ENCODE assay signal across 32 mouse cellular contexts in the genomic region with DNA sequence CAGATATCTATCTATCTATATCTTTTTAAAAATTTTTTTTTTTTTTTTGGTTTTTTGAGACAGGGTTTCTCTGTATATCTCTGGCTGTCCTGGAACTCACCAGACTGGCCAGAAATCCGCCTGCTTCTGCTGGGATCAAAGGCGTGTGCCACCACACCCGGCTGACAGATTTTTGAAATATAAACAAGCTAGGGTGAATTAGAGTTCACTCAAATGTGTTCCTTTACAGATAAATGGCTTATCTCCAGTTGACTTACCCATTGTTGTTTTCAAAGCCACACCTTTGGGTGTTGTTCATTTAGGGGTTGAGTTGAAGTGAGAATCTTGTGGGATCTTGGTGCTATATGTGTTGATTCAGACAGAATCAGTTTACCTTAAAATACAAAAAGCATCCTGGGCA. TPM values are rescaled to one million over a fixed set of nuclear protein-coding genes. Genes with fewer than 3 reads are reported as not detected.
A peak's percentile ranks its signal among the peaks of the same experiment; 100 is the strongest.
DNase-seq lines count a peak whose midpoint lies in the region; ATAC-seq lines count a peak whose summit lies in the region.
"Had no signal": no experiment of that assay in that cellular context is flagged by ENCODE, and none has a peak within 500 bp of the region (broad histone marks: within the 10 kb centered on the region; RNA-seq: fewer than 3 reads in every experiment).

No protein-coding gene starts in this region.

- no peak for ATAC-seq in liver, embryonic 15.5 days (ENCODE audit: insufficient read depth)
- no peak for ATAC-seq in forebrain, embryonic 13.5 days
- ATAC-seq: CD4-positive, CD25-positive, alpha-beta regulatory T cell, adult 4 months; forebrain, embryonic 14.5 days; intestine, embryonic 16.5 days; midbrain, embryonic 15.5 days; Patski had no signal

- no peak overlapping the region for H3K4me3 ChIP-seq in liver, embryonic 15.5 days (replicated peaks)
- H3K4me3 ChIP-seq in forebrain, embryonic 13.5 days: no peak overlapping the region
- H3K4me3 ChIP-seq: hindbrain, embryonic 13.5 days; left cerebral cortex, adult 2 months; lung, embryonic 15.5 days; midbrain, embryonic 10.5 days; midbrain, embryonic 15.5 days; neural tube, embryonic 15.5 days had no signal

- intact Hi-C loops in left cerebral cortex, postnatal 36 days (cut with DNase I): no loop called here

- peak overlapping the region; percentile 77 for H3K27ac ChIP-seq in liver, embryonic 15.5 days (replicated peaks)
- H3K27ac ChIP-seq in forebrain, embryonic 13.5 days: no peak overlapping the region
- H3K27ac ChIP-seq: hindbrain, embryonic 13.5 days; left cerebral cortex, adult 2 months; lung, embryonic 15.5 days; macrophage; midbrain, embryonic 10.5 days; midbrain, embryonic 15.5 days; neural tube, embryonic 15.5 days had no signal

- H3K4me2 ChIP-seq in liver, embryonic 15.5 days: no peak overlapping the region
- H3K4me2 ChIP-seq in forebrain, embryonic 13.5 days: no peak overlapping the region
- H3K4me2 ChIP-seq: heart, embryonic 11.5 days; hindbrain, embryonic 13.5 days; lung, embryonic 15.5 days; midbrain, embryonic 15.5 days; neural tube, embryonic 15.5 days had no signal

- H3K9ac ChIP-seq in liver, embryonic 15.5 days: no peak overlapping the region
- H3K9ac ChIP-seq in forebrain, embryonic 13.5 days: no peak overlapping the region
- H3K9ac ChIP-seq: hindbrain, embryonic 13.5 days; lung, embryonic 15.5 days; midbrain, embryonic 15.5 days; neural tube, embryonic 15.5 days had no signal

- peaks cover 85% of the 10 kb centered on the region for H3K4me1 ChIP-seq in liver, embryonic 15.5 days (replicated peaks)
- peaks cover 25% of the 10 kb centered on the region for H3K4me1 ChIP-seq in forebrain, embryonic 13.5 days

- H3K36me3 ChIP-seq in liver, embryonic 15.5 days (replicated peaks): peaks cover 42% of the 10 kb centered on the region
- H3K36me3 ChIP-seq in forebrain, embryonic 13.5 days (ENCODE audit: poor library complexity, severe bottlenecking): no peaks in the 10 kb centered on the region; the same call in none of the 2 replicates
- H3K36me3 ChIP-seq: midbrain, embryonic 15.5 days; neural tube, embryonic 15.5 days had no signal

- DNase-seq in lung, postnatal 36 days: peak; percentile 24
- no peak for DNase-seq in lung, postnatal 14 days
- DNase-seq in liver: peak; percentile 46
- no peak for DNase-seq in left cerebral cortex, postnatal 36 days (ENCODE audit: low spot score in 2 of 2)
- no peak for DNase-seq in kidney, adult 18-20 months
- no peak for DNase-seq in cerebellum, adult 18-20 months
- DNase-seq: adrenal gland, postnatal 10 days; cerebellum, adult 2 months; cerebellum, postnatal 14 days; gastrocnemius, postnatal 25 days; heart, adult 18-20 months; heart, postnatal 4 days; kidney, adult 9 months; kidney, postnatal 14 days; left cerebral cortex, postnatal 4 days; right cerebral cortex, adult 18-20 months; spleen, adult 18-20 months; thymus, postnatal 25 days had no signal

- no peaks in the 10 kb centered on the region for H3K9me3 ChIP-seq in liver, embryonic 15.5 days (replicated peaks)
- no peaks in the 10 kb centered on the region for H3K9me3 ChIP-seq in forebrain, embryonic 13.5 days (replicated peaks)
- H3K9me3 ChIP-seq: hindbrain, embryonic 13.5 days; lung, embryonic 15.5 days; midbrain, embryonic 10.5 days; midbrain, embryonic 15.5 days; neural tube, embryonic 15.5 days had no signal

- no peaks in the 10 kb centered on the region for H3K27me3 ChIP-seq in liver, embryonic 15.5 days
- H3K27me3 ChIP-seq in forebrain, embryonic 13.5 days: no peaks in the 10 kb centered on the region
- H3K27me3 ChIP-seq: hindbrain, embryonic 13.5 days; lung, embryonic 15.5 days; midbrain, embryonic 15.5 days; neural tube, embryonic 15.5 days; Patski had no signal

- WGBS in liver, embryonic 15.5 days (ENCODE audit: insufficient replicate concordance): 13% methylated on average over 3 of the region's 3 CpGs
- WGBS in forebrain, embryonic 13.5 days: 92% methylated on average over 3 of the region's 3 CpGs

RNA-seq across cellular contexts. Expression of gene Add1, which starts 5.9 kb away (rescaled TPM):
- 135 and 144 TPM in 2 replicates for polyA plus RNA-seq in liver, embryonic 15.5 days (2015; fragmentation: Nextera tagmentation; extraction: Ambion mirVana)
- total RNA-seq in left cerebral cortex, postnatal 36 days (2021): 100 to 1,000 TPM; 434 to 436 TPM
- 173 and 185 TPM in 2 replicates for polyA plus RNA-seq in forebrain, embryonic 13.5 days (2015; fragmentation: Nextera tagmentation; extraction: Ambion mirVana)

RNA-seq across cellular contexts. Expression of gene Sh3bp2, which starts 53.7 kb away (rescaled TPM):
- polyA plus RNA-seq in liver, embryonic 15.5 days (2015; fragmentation: Nextera tagmentation; extraction: Ambion mirVana): 3.7 and 5.5 TPM in 2 replicates
- 1 to 10 TPM; 2.6 to 3.7 TPM for total RNA-seq in left cerebral cortex, postnatal 36 days (2021)
- polyA plus RNA-seq in forebrain, embryonic 13.5 days (2015; fragmentation: Nextera tagmentation; extraction: Ambion mirVana): 19.1 and 23.1 TPM in 2 replicates

RNA-seq across cellular contexts. Expression of gene Mfsd10, which starts 57.6 kb away (rescaled TPM):
- polyA plus RNA-seq in liver, embryonic 15.5 days (2015; fragmentation: Nextera tagmentation; extraction: Ambion mirVana): 50.6 and 51.1 TPM in 2 replicates
- 10 to 100 TPM; 35.7 to 42.1 TPM for total RNA-seq in left cerebral cortex, postnatal 36 days (2021)
- polyA plus RNA-seq in forebrain, embryonic 13.5 days (2015; fragmentation: Nextera tagmentation; extraction: Ambion mirVana): 86.9 and 99.0 TPM in 2 replicates

Comparison
In these comparisons a context has a peak if more than half of its experiments do, and no peak if none do; other contexts are left out.
1. DNase-seq: peak in lung, postnatal 36 days (single experiment) and liver (single experiment); none in lung, postnatal 14 days (single experiment), left cerebral cortex, postnatal 36 days (0 of 2), kidney, adult 18-20 months (single experiment) and cerebellum, adult 18-20 months (0 of 2).